Mouse (Mus musculus) MEL (cell line): ENCODE results near the gene Metap2. TPM values are rescaled to one million over a fixed set of nuclear protein-coding genes. Genes with fewer than 3 reads are reported as not detected.
"Not testable (repeated sequence)": the region's sequence is repeated elsewhere in the genome, so short reads cannot be mapped to it uniquely, and the experiment has no call there.

Experiments used
- DNase-seq: peaks from one replicate; pipeline ENCODE4 v3.0.0; 2011; ENCODE audit warnings: low read depth, low spot score
- H3K27ac ChIP-seq: 2 replicates; pipeline ENCODE4 v1.5.1; 2012; ENCODE audit warnings: low read depth, mild to moderate bottlenecking, control low read depth, low read length, moderate library complexity; ENCODE audit not compliant: control insufficient read depth
- H3K27me3 ChIP-seq, 2 experiments: fragments of 150-350 bp in 1 of 2; sonication (generic) in 1 of 2; 2 replicates each; pipeline ENCODE4 v1.6.1; 2012; ENCODE audit warnings: low read length in 2 of 2, mild to moderate bottlenecking in 2 of 2, improper control_type of control experiment in 1 of 2, moderate library complexity in 1 of 2; ENCODE audit not compliant: insufficient read depth in 2 of 2, control insufficient read depth in 1 of 2
- H3K36me3 ChIP-seq, 2 experiments: 2 replicates each; pipeline ENCODE4 v1.6.1; 2012 to 2014; ENCODE audit warnings: low read length in 2 of 2, improper control_type of control experiment in 1 of 2, inconsistent platforms in 1 of 2, mild to moderate bottlenecking in 1 of 2; ENCODE audit not compliant: insufficient read depth in 2 of 2, control insufficient read depth in 1 of 2
- H3K4me1 ChIP-seq, 2 experiments: fragments of 150-350 bp in 1 of 2; sonication (generic) in 1 of 2; 2 replicates each; pipeline ENCODE4 v1.6.1; 2012; ENCODE audit warnings: low read length in 2 of 2, improper control_type of control experiment in 1 of 2, mild to moderate bottlenecking in 1 of 2; ENCODE audit not compliant: insufficient read depth in 2 of 2, control insufficient read depth in 1 of 2
- H3K4me3 ChIP-seq, 2 experiments: fragments of 150-350 bp in 1 of 2; sonication (generic) in 1 of 2; 2 replicates each; pipeline ENCODE4 v1.5.1; 2012; ENCODE audit warnings: low read depth in 2 of 2, low read length in 2 of 2, mild to moderate bottlenecking in 2 of 2, moderate library complexity in 2 of 2, control low read depth in 1 of 2, improper control_type of control experiment in 1 of 2; ENCODE audit not compliant: control insufficient read depth in 1 of 2, insufficient read depth in 1 of 2
- H3K79me2 ChIP-seq: 2 replicates; pipeline ENCODE4 v1.6.1; 2012; ENCODE audit warnings: mild to moderate bottlenecking, low read length, moderate library complexity; ENCODE audit not compliant: control insufficient read depth, poor library complexity, insufficient read depth
- H3K9ac ChIP-seq: 2 replicates; pipeline ENCODE4 v1.6.1; 2012; ENCODE audit warnings: low read depth, mild to moderate bottlenecking, control low read depth, low read length, moderate library complexity; ENCODE audit not compliant: control insufficient read depth, poor library complexity, severe bottlenecking
- H3K9me3 ChIP-seq: fragments of 150-350 bp; sonication (generic); replicated peaks from 2 replicates; pipeline ENCODE4 v1.6.1; 2012; ENCODE audit warnings: mild to moderate bottlenecking, low read length, improper control_type of control experiment, moderate library complexity; ENCODE audit not compliant: insufficient read depth
- CHD1 ChIP-seq: IDR thresholded peaks from 2 replicates; pipeline ENCODE4 v1.6.1; 2012; ENCODE audit warnings: low read depth, mild to moderate bottlenecking, inconsistent platforms, low read length, improper control_type of control experiment
- CTCF ChIP-seq, 3 experiments: IDR thresholded peaks in 2 of 3; conservative IDR thresholded peaks in 1 of 3; 2 replicates each; pipeline ENCODE4 v1.5.1; 2011 to 2012; ENCODE audit warnings: low read length in 3 of 3, low read depth in 2 of 3, mild to moderate bottlenecking in 2 of 3, improper control_type of control experiment in 1 of 3, inconsistent platforms in 1 of 3, mixed read lengths in 1 of 3, moderate library complexity in 1 of 3; ENCODE audit not compliant: control insufficient read depth in 1 of 3, insufficient read depth in 1 of 3, poor library complexity in 1 of 3, severe bottlenecking in 1 of 3
- EP300 ChIP-seq, 2 experiments: IDR thresholded peaks; 2 replicates each; pipeline ENCODE4 v1.6.1; 2011; ENCODE audit warnings: improper control_type of control experiment in 2 of 2, low read length in 2 of 2, low read depth in 1 of 2, mild to moderate bottlenecking in 1 of 2
- ETS1 ChIP-seq: IDR thresholded peaks from 2 replicates; pipeline ENCODE4 v1.6.1; 2012; ENCODE audit warnings: low read depth, mild to moderate bottlenecking, inconsistent platforms, low read length, improper control_type of control experiment, moderate library complexity
- GATA1 ChIP-seq: IDR thresholded peaks from 2 replicates; pipeline ENCODE4 v1.6.1; 2011; ENCODE audit warnings: low read depth, low read length, improper control_type of control experiment
- HCFC1 ChIP-seq: IDR thresholded peaks from 2 replicates; pipeline ENCODE4 v1.6.1; 2012; ENCODE audit warnings: low read depth, mild to moderate bottlenecking, inconsistent platforms, low read length, improper control_type of control experiment, moderate library complexity
- MYB ChIP-seq: IDR thresholded peaks from 2 replicates; pipeline ENCODE4 v1.6.1; 2011; ENCODE audit warnings: mild to moderate bottlenecking, low read depth, low read length, improper control_type of control experiment
- MYC ChIP-seq: IDR thresholded peaks from 2 replicates; pipeline ENCODE4 v1.6.1; 2011; ENCODE audit warnings: low read depth, mild to moderate bottlenecking, low read length, improper control_type of control experiment, moderate library complexity
- RCOR1 ChIP-seq: IDR thresholded peaks from 2 replicates; pipeline ENCODE4 v1.6.1; 2012; ENCODE audit warnings: low read depth, mild to moderate bottlenecking, inconsistent platforms, low read length, improper control_type of control experiment
- SIN3A ChIP-seq: IDR thresholded peaks from 2 replicates; pipeline ENCODE4 v1.6.1; 2012; ENCODE audit warnings: low read length, improper control_type of control experiment, inconsistent platforms
- TAL1 ChIP-seq: IDR thresholded peaks from 2 replicates; pipeline ENCODE4 v1.6.1; 2012; ENCODE audit warnings: mild to moderate bottlenecking, inconsistent platforms, low read length, moderate library complexity, mixed read lengths
- TBP ChIP-seq: IDR thresholded peaks from 2 replicates; pipeline ENCODE4 v1.8.0; 2011; ENCODE audit warnings: low read depth, low read length, improper control_type of control experiment
- ZKSCAN1 ChIP-seq: IDR thresholded peaks from 2 replicates; pipeline ENCODE4 v1.6.1; 2012; ENCODE audit warnings: low read depth, mild to moderate bottlenecking, inconsistent platforms, low read length, improper control_type of control experiment, moderate library complexity
- ZNF384 ChIP-seq: IDR thresholded peaks from 2 replicates; pipeline ENCODE4 v1.6.1; 2012; ENCODE audit warnings: low read depth, mild to moderate bottlenecking, inconsistent platforms, low read length, improper control_type of control experiment
- polyA plus RNA-seq, 2 experiments: library from polyadenylated mRNA; stranded (reverse) in 1 of 2; unstranded in 1 of 2; fragments of >175 nt in 1 of 2; fragments of >200 nt in 1 of 2; gene quantifications; 2 replicates each; pipeline versions ENCODE4 v1.2.1 to v1.2.4; 2012; ENCODE audit warnings: low replicate concordance in 2 of 2, low read depth in 1 of 2; ENCODE audit not compliant: insufficient read length in 2 of 2, insufficient read depth in 1 of 2, missing spikeins in 1 of 2
- total RNA-seq: library from RNA; depleted of rRNA; stranded (reverse); fragments of 300-350 nt; gene quantifications from 2 replicates; pipeline ENCODE4 v1.2.3, GENCODE M21; 2012

Metap2 gene
- total and polyA plus RNA-seq, 3 experiments, result 326 to 2,567 (median 921) TPM

GRCm38 (mm10) chr10:93855126-93855525 is 41.8 kb downstream of the Metap2 start:
- H3K4me1 ChIP-seq, result peaks cover 6 to 17% of the 10 kb centered on the region in 2 experiments
- no peaks in the 10 kb centered on the region for H3K27me3 ChIP-seq
- H3K27ac ChIP-seq, result peak overlapping the region; percentile 46
- no peak overlapping the region for H3K9ac ChIP-seq
- peaks cover 1 to 13% of the 10 kb centered on the region in 2 experiments for H3K36me3 ChIP-seq
- DNase-seq, result peak; percentile 71
- H3K9me3 ChIP-seq, result no peaks in the 10 kb centered on the region
- H3K79me2 ChIP-seq, result no peaks in the 10 kb centered on the region
- peak overlapping the region in 1 of 2 experiments; percentile 33; a peak in 2 of 4 replicates for H3K4me3 ChIP-seq
- no peak for TF ChIP-seq HCFC1
- TF ChIP-seq EP300 (IDR thresholded peaks at IDR 0.05; ENCODE audit: low read depth in 1 of 2, low read length in 2 of 2), result peak; percentile 40 to 64; a peak in 3 of 4 replicates
- no peak for TF ChIP-seq ZKSCAN1
- TF ChIP-seq GATA1, result peak; percentile 91
- TF ChIP-seq MYB, result no peak
- 0 out of 2 replicates have a peak, but pooled peaks have one; percentile 16 for TF ChIP-seq ZNF384
- no peak for TF ChIP-seq MYC
- 0 out of 2 replicates have a peak, but pooled peaks have one; percentile 7 for TF ChIP-seq ETS1
- TF ChIP-seq CTCF (IDR thresholded peaks at IDR 0.05 in 2 of 3, conservative IDR thresholded peaks at IDR 0.05 in 1 of 3; ENCODE audit: control insufficient read depth in 1 of 3, insufficient read depth in 1 of 3, low read depth in 2 of 3, low read length in 3 of 3, poor library complexity in 1 of 3, severe bottlenecking in 1 of 3), result no peak
- TF ChIP-seq CHD1, result no peak
- peak; percentile 35; the same call in 1 of the 2 replicates for TF ChIP-seq RCOR1

GRCm38 (mm10) chr10:93846706-93847105 is 50.2 kb downstream of the Metap2 start:
- H3K4me1 ChIP-seq, result no peaks in the 10 kb centered on the region
- H3K27me3 ChIP-seq, result no peaks in the 10 kb centered on the region
- H3K4me3 ChIP-seq, result no peak overlapping the region
- H3K36me3 ChIP-seq, result no peaks in the 10 kb centered on the region
- no peak overlapping the region for H3K27ac ChIP-seq
- TF ChIP-seq TAL1, result no peak
- no peak for TF ChIP-seq ZKSCAN1
- TF ChIP-seq SIN3A, result no peak
- H3K9me3 ChIP-seq, result no peaks in the 10 kb centered on the region
- H3K9ac ChIP-seq, result no peak overlapping the region
- no peaks in the 10 kb centered on the region for H3K79me2 ChIP-seq
- no peak for DNase-seq

GRCm38 (mm10) chr10:93835115-93835514 is 61.8 kb downstream of the Metap2 start:
- not testable (repeated sequence) for H3K9ac ChIP-seq, DNase-seq, H3K79me2 ChIP-seq, H3K27ac ChIP-seq, H3K36me3 ChIP-seq, H3K4me1 ChIP-seq, H3K9me3 ChIP-seq, H3K4me3 ChIP-seq
- H3K27me3 ChIP-seq, result peaks cover 11 to 21% of the 10 kb centered on the region in 2 experiments
- peak; percentile 68; the same call in 1 of the 2 replicates for TF ChIP-seq TBP
